Mouse (Mus musculus) liver, adult 2 months (tissue): Measurements from ENCODE around the gene Rhox3c.
"Not testable (repeated sequence)": the region's sequence is repeated elsewhere in the genome, so short reads cannot be mapped to it uniquely, and the experiment has no call there.

ENCODE experiments used
- CTCF ChIP-seq: fragments of 200-500 bp; IDR thresholded peaks from 2 replicates; pipeline ENCODE4 v1.5.1; 2011; ENCODE audit warnings: low read depth, low read length, control low read depth
- POLR2A ChIP-seq: fragments of 200-500 bp; IDR thresholded peaks from 2 replicates; pipeline ENCODE4 v1.6.1; 2011; ENCODE audit warnings: low read length, control low read depth; ENCODE audit not compliant: insufficient read depth; ENCODE audit errors: extremely low read depth

DNA sequence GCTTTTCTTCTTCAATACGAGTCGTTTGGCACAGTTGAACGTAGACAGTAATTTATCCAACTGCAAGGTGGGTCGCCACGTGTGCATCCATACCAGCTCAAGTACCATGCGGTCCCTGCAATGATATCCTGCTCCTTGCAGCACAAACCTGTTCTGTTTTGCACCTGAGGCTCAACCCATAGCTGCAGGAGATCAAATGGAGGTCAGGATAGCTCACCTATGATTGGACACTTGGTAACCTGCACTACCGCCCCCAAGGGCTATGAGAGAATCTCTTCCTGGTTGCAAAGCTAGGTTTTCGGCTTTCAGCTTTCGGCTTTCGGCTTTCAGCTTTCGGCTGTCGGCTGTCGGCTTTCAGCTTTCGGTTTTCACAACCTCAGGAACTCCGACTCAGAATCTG is 26.2 kb upstream of the Rhox3c start, which contains the start of gene Rhox4b:
- TF ChIP-seq POLR2A, CTCF: not testable (repeated sequence)
